Mouse (Mus musculus) CH12.LX (cell line): ENCODE measurements around the gene Ptprr. TPM values are rescaled to one million over a fixed set of nuclear protein-coding genes. Genes with fewer than 3 reads are reported as not detected.

Source experiments
- DNase-seq: peaks from one replicate; pipeline ENCODE4 v3.0.0-alpha.2; 2013; ENCODE audit errors: extremely low read depth
- H3K27ac ChIP-seq: 2 replicates; pipeline ENCODE4 v1.5.1; 2012; ENCODE audit warnings: low read depth, mild to moderate bottlenecking, control low read depth, moderate library complexity; ENCODE audit not compliant: insufficient read depth
- H3K27me3 ChIP-seq: replicated peaks from 2 replicates; pipeline ENCODE3; 2012; ENCODE audit warnings: inconsistent platforms
- H3K36me3 ChIP-seq, 2 experiments: replicated peaks in 1 of 2; 2 replicates each; pipeline versions ENCODE3 to v1.6.1; 2012; ENCODE audit warnings: inconsistent platforms in 1 of 2, low read length in 1 of 2, mild to moderate bottlenecking in 1 of 2, mixed read lengths in 1 of 2, moderate library complexity in 1 of 2; ENCODE audit not compliant: control insufficient read depth in 1 of 2, insufficient read depth in 1 of 2
- H3K4me1 ChIP-seq, 2 experiments: 2 replicates each; pipeline ENCODE4 v1.6.1; 2012; ENCODE audit warnings: inconsistent platforms in 1 of 2, moderate library complexity in 1 of 2; ENCODE audit not compliant: insufficient read depth in 2 of 2, control insufficient read depth in 1 of 2
- H3K4me2 ChIP-seq: 2 replicates; pipeline ENCODE4 v1.6.1; 2012; ENCODE audit warnings: low read depth, mild to moderate bottlenecking, control low read depth; ENCODE audit not compliant: poor library complexity, insufficient read depth, severe bottlenecking
- H3K4me3 ChIP-seq, 3 experiments: fragments of 150-350 bp in 1 of 3; sonication (generic) in 1 of 3; replicated peaks in 1 of 3; 2 replicates each; pipeline versions ENCODE3 to v1.5.1; 2011 to 2012; ENCODE audit warnings: low read depth in 2 of 3, low read length in 2 of 3, mild to moderate bottlenecking in 2 of 3, moderate library complexity in 2 of 3, control low read depth in 1 of 3, improper control_type of control experiment in 1 of 3, inconsistent platforms in 1 of 3, mixed read lengths in 1 of 3; ENCODE audit not compliant: poor library complexity in 1 of 3
- H3K79me2 ChIP-seq: replicated peaks from 2 replicates; pipeline ENCODE4 v1.6.1; 2012; ENCODE audit warnings: mild to moderate bottlenecking, moderate library complexity; ENCODE audit not compliant: control insufficient read depth, poor library complexity, insufficient read depth, severe bottlenecking; ENCODE audit errors: extremely low read depth
- H3K9ac ChIP-seq: 2 replicates; pipeline ENCODE4 v1.6.1; 2012; ENCODE audit warnings: low read depth, mild to moderate bottlenecking, control low read depth, moderate library complexity; ENCODE audit not compliant: insufficient read depth
- H3K9me3 ChIP-seq: replicated peaks from 2 replicates; pipeline ENCODE3; 2012; ENCODE audit warnings: low read length, inconsistent platforms, mixed read lengths
- BHLHE40 ChIP-seq: IDR thresholded peaks from 2 replicates; pipeline ENCODE4 v1.6.1; 2011; ENCODE audit warnings: mild to moderate bottlenecking, low read depth, low read length, improper control_type of control experiment
- CHD1 ChIP-seq: IDR thresholded peaks from 2 replicates; pipeline ENCODE4 v1.6.1; 2012; ENCODE audit warnings: low read depth, low read length, improper control_type of control experiment, inconsistent platforms
- CTCF ChIP-seq, 2 experiments: IDR thresholded peaks in 1 of 2; conservative IDR thresholded peaks in 1 of 2; 2 replicates each; pipeline ENCODE4 v1.5.1; 2011 to 2012; ENCODE audit warnings: low read depth in 2 of 2, low read length in 2 of 2, improper control_type of control experiment in 1 of 2, inconsistent platforms in 1 of 2, mild to moderate bottlenecking in 1 of 2, moderate library complexity in 1 of 2
- E2F4 ChIP-seq: IDR thresholded peaks from 2 replicates; pipeline ENCODE4 v1.6.1; 2011; ENCODE audit warnings: low read depth, low read length, improper control_type of control experiment; ENCODE audit not compliant: insufficient replicate concordance
- ETS1 ChIP-seq: conservative IDR thresholded peaks from 2 replicates; pipeline ENCODE4 v1.6.1; 2012; ENCODE audit warnings: low read depth, mild to moderate bottlenecking, inconsistent platforms, low read length, improper control_type of control experiment, moderate library complexity
- HCFC1 ChIP-seq: IDR thresholded peaks from 2 replicates; pipeline ENCODE4 v1.6.1; 2012; ENCODE audit warnings: low read depth, mild to moderate bottlenecking, inconsistent platforms, low read length, improper control_type of control experiment
- JUND ChIP-seq: conservative IDR thresholded peaks from 2 replicates; pipeline ENCODE4 v1.6.1; 2011; ENCODE audit warnings: low read depth, low read length, improper control_type of control experiment
- KAT2A ChIP-seq: IDR thresholded peaks from 2 replicates; pipeline ENCODE4 v1.6.1; 2012; ENCODE audit warnings: low read length, improper control_type of control experiment, inconsistent platforms; ENCODE audit not compliant: insufficient replicate concordance
- MAX ChIP-seq: IDR thresholded peaks from 2 replicates; pipeline ENCODE4 v1.6.1; 2011; ENCODE audit warnings: low read length, improper control_type of control experiment
- MXI1 ChIP-seq: IDR thresholded peaks from 2 replicates; pipeline ENCODE4 v1.6.1; 2011; ENCODE audit warnings: mild to moderate bottlenecking, low read depth, low read length, improper control_type of control experiment
- NELFE ChIP-seq: IDR thresholded peaks from 2 replicates; pipeline ENCODE4 v1.6.1; 2011; ENCODE audit warnings: low read depth, low read length, improper control_type of control experiment
- NRF1 ChIP-seq: IDR thresholded peaks from 2 replicates; pipeline ENCODE4 v1.6.1; 2014; ENCODE audit warnings: low read depth, mild to moderate bottlenecking, inconsistent platforms, low read length, improper control_type of control experiment, moderate library complexity
- POLR2AphosphoS2 ChIP-seq: IDR thresholded peaks from 2 replicates; pipeline ENCODE4 v1.6.1; 2011; ENCODE audit warnings: low read depth, low read length, improper control_type of control experiment
- RAD21 ChIP-seq: IDR thresholded peaks from 2 replicates; pipeline ENCODE4 v1.6.1; 2011; ENCODE audit warnings: low read depth, mild to moderate bottlenecking, low read length, improper control_type of control experiment, moderate library complexity
- RCOR1 ChIP-seq: conservative IDR thresholded peaks from 2 replicates; pipeline ENCODE4 v1.6.1; 2012; ENCODE audit warnings: low read depth, mild to moderate bottlenecking, inconsistent platforms, low read length, improper control_type of control experiment
- SIN3A ChIP-seq: IDR thresholded peaks from 2 replicates; pipeline ENCODE4 v1.6.1; 2012; ENCODE audit warnings: low read length, improper control_type of control experiment, inconsistent platforms
- SMC3 ChIP-seq: IDR thresholded peaks from 2 replicates; pipeline ENCODE4 v1.6.1; 2011; ENCODE audit warnings: low read depth, low read length, improper control_type of control experiment
- UBTF ChIP-seq: IDR thresholded peaks from 2 replicates; pipeline ENCODE4 v1.6.1; 2012; ENCODE audit warnings: low read depth, mild to moderate bottlenecking, inconsistent platforms, low read length, improper control_type of control experiment, moderate library complexity
- USF2 ChIP-seq: conservative IDR thresholded peaks from 2 replicates; pipeline ENCODE4 v1.6.1; 2011; ENCODE audit warnings: low read depth, low read length, improper control_type of control experiment
- ZC3H11A ChIP-seq: IDR thresholded peaks from 2 replicates; pipeline ENCODE4 v1.6.1; 2012; ENCODE audit warnings: low read depth, mild to moderate bottlenecking, inconsistent platforms, low read length, improper control_type of control experiment
- ZKSCAN1 ChIP-seq: IDR thresholded peaks from 2 replicates; pipeline ENCODE4 v1.6.1; 2012; ENCODE audit warnings: low read depth, inconsistent platforms, low read length, improper control_type of control experiment, borderline replicate concordance
- ZNF384 ChIP-seq: IDR thresholded peaks from 2 replicates; pipeline ENCODE4 v1.6.1; 2012; ENCODE audit warnings: low read depth, low read length, improper control_type of control experiment, inconsistent platforms
- dilution Hi-C: fragments of 300-500 bp; cut with MboI; formaldehyde crosslinking; loops from 2 replicates; pipeline ENCODE4 v1.14.3; 2020; ENCODE audit warnings: low sequenced_read_pairs; ENCODE audit not compliant: extremely low pct_unique_long_range_greater_than_20kb, extremely low pct_ligation_motif_present
- in situ Hi-C: fragments of 300-500 bp; cut with MboI; formaldehyde crosslinking; loops from 3 replicates; pipeline ENCODE4 v1.14.3; 2019; ENCODE audit warnings: low sequenced_read_pairs, low pct_ligation_motif_present, low pct_unique_long_range_greater_than_20kb, mixed read lengths
- polyA plus RNA-seq: library from polyadenylated mRNA; unstranded; fragments of >175 nt; gene quantifications from 2 replicates; pipeline ENCODE4 v1.2.1, GENCODE M21; 2012; ENCODE audit warnings: low read depth; ENCODE audit not compliant: insufficient read length
- total RNA-seq, 2 experiments: library from RNA; depleted of rRNA; stranded (reverse); fragments of 300-350 nt in 1 of 2; fragments of >200 nt in 1 of 2; gene quantifications; 2 replicates each; pipeline ENCODE4 v1.2.3; 2012 to 2014

Gene Ptprr
- total and polyA plus RNA-seq, 3 experiments: 0.51 to 1.9 (median 0.81) TPM

DNA sequence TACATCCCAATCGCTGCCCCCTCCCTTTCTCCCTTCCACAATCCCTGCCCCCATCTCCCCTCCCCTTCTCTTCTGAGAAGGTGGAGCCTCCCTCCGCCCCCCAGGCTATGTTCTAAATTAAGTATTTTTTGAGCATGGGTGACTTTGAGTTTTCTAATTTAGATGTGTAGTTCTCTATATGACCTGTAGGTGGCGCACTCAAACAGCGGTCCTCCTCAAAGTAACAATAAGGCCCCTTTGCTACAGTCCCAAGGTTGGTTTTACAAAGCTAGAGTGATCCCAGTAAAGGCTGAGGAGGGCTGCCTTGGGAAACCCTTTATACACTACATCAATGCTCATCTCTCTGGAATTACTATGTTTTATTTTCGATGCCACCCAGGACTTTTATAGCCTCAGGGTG is 181.0 kb downstream of the Ptprr start:
- Histone ChIP-seq H3K9ac (no peak overlapping the region), H3K4me1 (peaks cover 5 to 20% of the 10 kb centered on the region in 2 experiments; a peak in 3 of 4 replicates), H3K4me3 (no peak overlapping the region), H3K79me2 (no peaks in the 10 kb centered on the region), H3K27me3 (no peaks in the 10 kb centered on the region), H3K27ac (no peak overlapping the region), H3K36me3 (no peaks in the 10 kb centered on the region), H3K9me3 (no peaks in the 10 kb centered on the region), H3K4me2 (no peak overlapping the region)
- peak; percentile 57 for DNase-seq
- in situ Hi-C loops (loop anchor here (25.0 kb wide), 1 partner anchor 112 kb away; no protein-coding TSS in a partner anchor), dilution Hi-C loops (no loop called here)
- peak; percentile 21; the same call in 1 of the 2 replicates for TF ChIP-seq SMC3
- no peak for TF ChIP-seq ETS1
- TF ChIP-seq ZKSCAN1: no peak
- TF ChIP-seq MXI1: no peak
- no peak for TF ChIP-seq UBTF
- TF ChIP-seq CTCF (conservative IDR thresholded peaks at IDR 0.05 in 1 of 2, IDR thresholded peaks at IDR 0.05 in 1 of 2; ENCODE audit: low read depth in 2 of 2, low read length in 2 of 2): peak; percentile 58 to 73; a peak in 3 of 4 replicates
- no peak for TF ChIP-seq BHLHE40
- TF ChIP-seq JUND: no peak
- TF ChIP-seq ZNF384: no peak
- no peak for TF ChIP-seq SIN3A
- no peak for TF ChIP-seq NELFE
- no peak for TF ChIP-seq MAX
- peak; percentile 50 for TF ChIP-seq RAD21
- TF ChIP-seq CHD1: no peak
- TF ChIP-seq ZC3H11A: no peak
- TF ChIP-seq NRF1: no peak
- no peak for TF ChIP-seq RCOR1
- TF ChIP-seq E2F4: no peak
- TF ChIP-seq KAT2A: no peak
- TF ChIP-seq POLR2AphosphoS2: no peak
- TF ChIP-seq USF2: no peak

DNA sequence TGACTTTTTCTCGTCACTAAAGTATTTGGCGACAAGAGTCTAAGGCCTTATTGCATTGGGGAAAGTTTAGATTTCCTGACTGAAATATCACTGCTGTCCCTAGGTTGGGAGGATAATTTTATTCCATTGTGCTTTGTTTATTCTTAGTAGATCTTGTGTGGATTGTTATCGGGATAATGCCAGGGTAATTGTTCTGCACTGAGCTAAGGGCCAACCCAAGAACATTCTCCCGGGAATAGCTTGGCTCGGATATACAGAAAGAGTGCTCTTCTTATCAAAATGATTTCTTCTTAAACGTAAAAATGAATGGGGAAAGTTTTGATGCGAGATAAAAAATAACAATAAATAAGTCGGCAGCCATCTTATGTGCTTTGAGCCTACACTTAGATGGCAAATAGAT is 183.5 kb downstream of the Ptprr start:
- in situ Hi-C loops (loop anchor here (10.0 kb wide), 1 partner anchor 123 kb away; no protein-coding TSS in a partner anchor), dilution Hi-C loops (no loop called here)
- Histone ChIP-seq H3K27ac (no peak overlapping the region), H3K9ac (no peak overlapping the region), H3K36me3 (no peaks in the 10 kb centered on the region), H3K4me1 (peaks cover 5 to 15% of the 10 kb centered on the region in 2 experiments; a peak in 3 of 4 replicates), H3K4me3 (no peak overlapping the region), H3K79me2 (no peaks in the 10 kb centered on the region), H3K27me3 (no peaks in the 10 kb centered on the region), H3K4me2 (no peak overlapping the region), H3K9me3 (no peaks in the 10 kb centered on the region)
- DNase-seq: no peak
- TF ChIP-seq HCFC1: no peak
